Mouse (Mus musculus) heart, embryonic 13.5 days (tissue): ENCODE data around the gene Fancc. TPM values are rescaled to one million over a fixed set of nuclear protein-coding genes. Genes with fewer than 3 reads are reported as not detected.
A peak's percentile ranks its signal among the peaks of the same experiment; 100 is the strongest.

Source experiments
- ATAC-seq: fragments of 200-750 bp; cut with Nextera tagmentation; 2 replicates; pipeline ENCODE4 v1.8.0; 2017; ENCODE audit warnings: moderate TSS enrichment; ENCODE audit not compliant: insufficient number of reproducible peaks, low FRiP score, low TSS enrichment; ENCODE audit errors: extremely low read depth
- H3K27ac ChIP-seq: fragments of 300-500 bp; sonication (generic); replicated peaks from 2 replicates; pipeline ENCODE4 v1.5.1; 2015; ENCODE audit warnings: moderate library complexity, mild to moderate bottlenecking, inconsistent platforms
- H3K27me3 ChIP-seq: fragments of 300-500 bp; sonication (generic); replicated peaks from 2 replicates; pipeline ENCODE4 v1.6.1; 2015; ENCODE audit warnings: mild to moderate bottlenecking, inconsistent platforms
- H3K36me3 ChIP-seq: fragments of 300-500 bp; sonication (generic); 2 replicates; pipeline ENCODE4 v1.6.1; 2015; ENCODE audit warnings: mild to moderate bottlenecking, inconsistent platforms
- H3K4me1 ChIP-seq: fragments of 300-500 bp; sonication (generic); 2 replicates; pipeline ENCODE4 v1.6.1; 2015; ENCODE audit warnings: inconsistent platforms
- H3K4me2 ChIP-seq: fragments of 300-500 bp; sonication (generic); 2 replicates; pipeline ENCODE4 v1.6.1; 2015; ENCODE audit warnings: inconsistent platforms, mild to moderate bottlenecking, moderate library complexity
- H3K4me3 ChIP-seq: fragments of 300-500 bp; sonication (generic); 2 replicates; pipeline ENCODE4 v1.5.1; 2015; ENCODE audit warnings: moderate library complexity, mild to moderate bottlenecking, inconsistent platforms
- H3K9ac ChIP-seq: fragments of 300-500 bp; sonication (generic); 2 replicates; pipeline ENCODE4 v1.6.1; 2015; ENCODE audit warnings: inconsistent platforms, mild to moderate bottlenecking, moderate library complexity
- H3K9me3 ChIP-seq: fragments of 300-500 bp; sonication (generic); 2 replicates; pipeline ENCODE4 v1.6.1; 2016; ENCODE audit warnings: inconsistent platforms
- WGBS: fragments of 180-500 bp; shearing (Covaris S2); methylation state at CpG from one replicate; pipeline ENCODE4 v1.1.7; 2015; ENCODE audit warnings: mixed read lengths; 5-methylcytosine and 5-hydroxymethylcytosine counted together
- polyA plus RNA-seq: library from polyadenylated mRNA; unstranded; fragments of >200 nt; fragmentation: Nextera tagmentation; extraction: Ambion mirVana; gene quantifications from 2 replicates; pipeline ENCODE4 v1.2.1, GENCODE M21; 2015

Fancc gene
- polyA plus RNA-seq, 1 experiment from 2014 or later, result 14.0 TPM

DNA sequence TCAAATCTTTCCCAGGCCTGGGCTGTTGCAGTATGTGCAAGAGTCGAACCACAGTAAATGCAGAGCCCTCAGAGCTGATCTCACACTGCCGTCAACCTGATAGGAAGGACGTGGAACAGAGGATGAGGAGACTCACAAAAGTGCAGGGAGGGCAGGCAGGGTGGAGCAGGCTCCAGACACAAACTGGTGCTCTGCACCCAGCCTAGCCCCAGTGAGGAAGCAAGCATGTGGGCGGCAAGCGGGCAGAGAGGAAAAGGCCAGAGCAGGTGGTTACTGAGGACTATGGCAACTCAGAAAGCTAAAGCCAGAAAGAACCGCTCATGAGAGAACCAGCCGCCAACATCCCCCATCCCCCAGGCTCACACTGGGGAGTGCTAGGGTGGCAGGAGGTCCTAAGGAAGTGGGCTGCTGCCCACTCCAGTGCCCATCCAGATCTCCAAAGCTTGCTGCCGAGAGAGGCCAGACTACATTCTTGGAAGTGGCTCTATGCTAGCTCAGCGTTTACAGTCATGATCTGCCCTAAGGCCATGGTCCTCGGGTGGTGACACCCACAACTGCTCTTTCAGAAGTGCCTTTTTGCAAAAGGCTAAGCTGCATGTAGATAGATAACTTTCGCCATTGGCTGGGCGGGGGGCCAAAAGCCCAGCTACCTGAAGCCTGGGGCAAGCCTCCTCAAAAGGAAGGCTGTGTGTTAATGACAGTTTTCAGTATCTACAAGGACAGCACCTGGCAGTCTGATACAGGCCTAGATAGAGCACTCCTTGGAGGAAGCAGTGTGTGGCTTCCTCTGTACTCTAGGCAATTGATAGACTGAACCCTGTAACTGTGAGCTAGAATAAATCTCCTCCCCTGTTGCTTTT is 183.1 kb downstream of the Fancc start:
- Histone ChIP-seq H3K9ac (peak overlapping the region; percentile 56), H3K4me1 (peaks cover 41% of the 10 kb centered on the region), H3K4me2 (no peak overlapping the region), H3K27me3 (no peaks in the 10 kb centered on the region), H3K27ac (peak overlapping the region; percentile 53; the same call in 1 of the 2 replicates), H3K9me3 (no peaks in the 10 kb centered on the region), H3K4me3 (no peak overlapping the region), H3K36me3 (peaks cover 35% of the 10 kb centered on the region)
- ATAC-seq, result no peak
- 67% methylated on average over 12 of the region's 12 CpGs for WGBS

DNA sequence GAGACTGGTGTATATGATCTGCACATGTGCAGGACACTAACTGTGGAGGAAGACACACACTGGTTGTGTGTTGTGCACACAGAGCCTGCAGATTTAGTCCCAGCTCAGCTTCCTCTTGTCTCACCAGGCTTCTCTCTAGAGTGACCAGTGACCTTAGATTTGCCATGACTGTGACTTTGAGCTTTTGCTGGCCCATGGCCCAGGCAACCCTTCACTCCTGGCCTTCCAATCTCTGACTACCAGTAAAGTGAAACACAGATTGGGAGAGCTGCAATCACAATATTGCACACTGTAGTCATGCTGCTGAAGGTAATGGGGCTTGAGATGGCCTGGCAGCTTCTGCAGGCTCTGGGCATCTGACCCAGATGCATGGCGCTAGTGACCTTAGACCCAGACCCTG is 183.8 kb downstream of the Fancc start:
- WGBS, result 91% methylated on average over 1 of the region's 1 CpGs
- Histone ChIP-seq H3K4me1 (peaks cover 48% of the 10 kb centered on the region), H3K9me3 (no peaks in the 10 kb centered on the region), H3K4me2 (no peak overlapping the region), H3K9ac (peak overlapping the region; percentile 40; the same call in 1 of the 2 replicates), H3K27ac (peak overlapping the region; percentile 53), H3K36me3 (peaks cover 39% of the 10 kb centered on the region), H3K4me3 (no peak overlapping the region), H3K27me3 (no peaks in the 10 kb centered on the region)
- ATAC-seq, result no peak

DNA sequence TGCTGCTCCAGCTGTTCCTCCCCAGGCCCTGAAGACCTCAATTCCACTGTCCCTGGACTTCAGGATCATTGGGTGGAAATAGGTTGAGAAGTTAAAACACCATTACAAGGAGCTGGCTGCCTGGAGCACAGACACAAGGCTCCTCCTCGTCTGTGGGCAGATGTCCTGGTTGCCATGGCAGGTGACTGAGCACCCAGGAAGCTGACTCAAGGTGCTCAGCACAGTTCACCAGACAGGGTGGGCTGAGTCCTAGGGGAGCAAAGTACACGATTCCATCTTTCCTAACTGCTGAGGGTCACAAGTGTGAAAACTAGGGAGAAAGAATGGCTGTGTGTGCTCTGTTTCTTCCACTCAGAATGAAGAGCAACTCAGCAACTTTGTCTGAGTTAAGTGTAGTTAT is 185.9 kb downstream of the Fancc start:
- Histone ChIP-seq H3K4me3 (no peak overlapping the region), H3K36me3 (peaks cover 44% of the 10 kb centered on the region), H3K4me2 (no peak overlapping the region), H3K9me3 (no peaks in the 10 kb centered on the region), H3K27ac (no peak overlapping the region), H3K9ac (no peak overlapping the region), H3K4me1 (peaks cover 42% of the 10 kb centered on the region), H3K27me3 (no peaks in the 10 kb centered on the region)
- 63% methylated on average over 2 of the region's 2 CpGs for WGBS
- no peak for ATAC-seq

DNA sequence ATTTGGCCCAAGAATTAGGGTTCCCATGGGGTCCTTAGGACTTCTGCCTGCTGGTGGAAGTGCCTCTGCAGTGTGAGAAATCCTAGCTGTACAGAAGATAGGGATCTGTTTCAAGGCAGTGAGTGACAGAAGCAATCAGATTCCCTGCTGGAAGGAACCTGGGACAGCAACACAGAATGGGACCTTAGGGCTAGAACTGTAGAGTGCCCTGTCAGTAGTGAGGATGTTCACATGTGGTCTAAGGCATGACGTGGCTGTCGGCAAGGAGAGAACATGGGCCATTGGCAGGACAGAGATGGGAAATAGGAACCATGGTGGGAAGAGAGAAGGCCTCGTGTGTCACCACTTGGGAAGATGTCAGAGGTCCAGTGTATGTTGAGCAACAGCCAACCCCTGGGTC is 187.5 kb downstream of the Fancc start:
- ATAC-seq, result no peak
- Histone ChIP-seq H3K4me3 (no peak overlapping the region), H3K36me3 (peaks cover 60% of the 10 kb centered on the region), H3K27me3 (no peaks in the 10 kb centered on the region), H3K4me2 (no peak overlapping the region), H3K9me3 (no peaks in the 10 kb centered on the region), H3K9ac (no peak overlapping the region), H3K4me1 (peaks cover 40% of the 10 kb centered on the region), H3K27ac (peak overlapping the region; percentile 40; the same call in 1 of the 2 replicates)
- 51% methylated on average over 3 of the region's 3 CpGs for WGBS

DNA sequence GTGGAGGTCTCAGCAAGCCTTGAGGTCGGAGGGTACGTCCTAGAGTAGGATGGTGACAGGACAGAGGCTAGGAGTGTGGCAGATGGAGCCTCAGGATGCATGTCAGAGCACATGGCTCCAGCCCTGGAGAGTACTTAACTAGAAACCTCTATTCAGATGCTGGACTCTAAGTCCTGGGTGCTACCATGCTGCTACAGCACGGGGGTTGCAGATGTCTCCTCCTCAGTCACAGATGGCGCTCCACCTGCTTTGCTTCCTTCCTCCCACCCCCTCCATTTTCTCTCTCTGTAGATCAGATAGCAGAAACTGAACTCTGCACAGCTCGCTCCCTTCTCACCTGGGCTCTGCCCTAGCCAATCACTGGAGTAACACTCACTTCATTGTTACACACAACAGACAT is 190.3 kb downstream of the Fancc start:
- Histone ChIP-seq H3K4me2 (no peak overlapping the region), H3K27me3 (no peaks in the 10 kb centered on the region), H3K4me3 (no peak overlapping the region), H3K9me3 (no peaks in the 10 kb centered on the region), H3K4me1 (peaks cover 23% of the 10 kb centered on the region), H3K36me3 (peaks cover 80% of the 10 kb centered on the region), H3K27ac (no peak overlapping the region), H3K9ac (no peak overlapping the region)
- ATAC-seq, result no peak
- 83% methylated on average over 5 of the region's 5 CpGs for WGBS

DNA sequence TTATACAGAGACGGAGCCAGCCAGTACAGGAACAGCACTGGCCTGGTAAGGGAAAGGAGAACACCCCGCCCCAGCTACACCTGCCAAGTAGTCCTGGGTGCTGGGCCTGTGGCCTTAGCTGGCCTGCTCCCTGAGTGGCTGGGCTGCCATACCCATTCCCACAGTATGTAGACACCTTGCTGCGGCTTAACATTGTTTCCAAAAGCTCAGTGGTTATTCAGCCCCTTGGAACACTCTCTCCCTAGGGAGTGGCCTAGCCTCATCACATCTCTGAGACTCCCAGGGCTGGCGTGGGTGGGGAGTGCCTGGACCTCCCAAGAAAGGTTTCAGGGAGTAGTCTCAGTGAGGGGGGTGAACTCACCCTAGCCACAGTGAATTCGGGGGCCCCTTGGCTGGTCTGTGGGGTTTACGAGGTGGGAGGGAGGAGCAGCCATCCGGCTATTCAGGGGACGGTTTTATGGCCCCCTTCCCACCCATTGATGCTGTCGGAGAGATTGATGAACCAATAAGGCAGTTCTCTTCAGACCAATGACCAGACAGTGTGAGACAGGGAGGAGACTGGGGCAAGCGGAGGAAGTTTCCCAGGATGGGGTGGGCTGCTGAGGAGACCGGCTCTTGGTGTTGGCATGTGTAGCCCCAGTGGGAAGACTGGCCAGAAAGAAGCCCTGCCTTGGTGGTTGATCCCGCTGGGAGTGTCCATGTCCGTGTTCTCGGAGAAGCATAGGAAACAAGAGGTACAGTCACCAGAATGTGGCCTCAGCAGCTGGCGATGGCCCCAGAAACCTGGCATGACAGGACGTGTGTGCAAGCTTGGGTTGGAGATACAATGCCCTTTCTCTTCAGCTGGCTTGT is 191.7 kb downstream of the Fancc start:
- Histone ChIP-seq H3K4me1 (peaks cover 23% of the 10 kb centered on the region), H3K4me2 (no peak overlapping the region), H3K27me3 (no peaks in the 10 kb centered on the region), H3K9me3 (no peaks in the 10 kb centered on the region), H3K27ac (0 out of 2 replicates have a peak overlapping the region, but pooled peaks have one; percentile 4), H3K9ac (no peak overlapping the region), H3K36me3 (peaks cover 81% of the 10 kb centered on the region), H3K4me3 (no peak overlapping the region)
- ATAC-seq, result no peak
- 79% methylated on average over 16 of the region's 16 CpGs for WGBS

DNA sequence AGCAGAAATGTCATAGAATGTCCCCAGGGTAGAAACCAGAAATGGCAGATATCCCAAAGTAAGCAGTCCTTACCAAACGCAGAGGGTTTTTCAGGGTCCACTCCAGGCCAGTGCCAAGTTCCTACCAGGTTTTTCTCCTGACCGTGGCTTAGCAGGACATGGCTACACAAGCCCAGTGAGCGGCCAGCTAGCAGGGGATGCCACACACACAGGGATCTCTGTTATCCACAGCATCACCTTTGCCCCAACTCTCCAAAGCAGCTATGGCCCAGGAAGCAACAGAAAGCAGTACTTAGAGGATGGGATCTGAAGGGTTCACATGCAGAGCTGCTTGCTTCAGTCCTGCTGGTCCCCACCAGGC is 192.3 kb downstream of the Fancc start:
- Histone ChIP-seq H3K4me3 (no peak overlapping the region), H3K27ac (no peak overlapping the region), H3K27me3 (no peaks in the 10 kb centered on the region), H3K4me2 (no peak overlapping the region), H3K9ac (no peak overlapping the region), H3K36me3 (peaks cover 83% of the 10 kb centered on the region), H3K4me1 (peaks cover 23% of the 10 kb centered on the region), H3K9me3 (no peaks in the 10 kb centered on the region)
- no peak for ATAC-seq
- WGBS, result 75% methylated on average over 3 of the region's 3 CpGs

DNA sequence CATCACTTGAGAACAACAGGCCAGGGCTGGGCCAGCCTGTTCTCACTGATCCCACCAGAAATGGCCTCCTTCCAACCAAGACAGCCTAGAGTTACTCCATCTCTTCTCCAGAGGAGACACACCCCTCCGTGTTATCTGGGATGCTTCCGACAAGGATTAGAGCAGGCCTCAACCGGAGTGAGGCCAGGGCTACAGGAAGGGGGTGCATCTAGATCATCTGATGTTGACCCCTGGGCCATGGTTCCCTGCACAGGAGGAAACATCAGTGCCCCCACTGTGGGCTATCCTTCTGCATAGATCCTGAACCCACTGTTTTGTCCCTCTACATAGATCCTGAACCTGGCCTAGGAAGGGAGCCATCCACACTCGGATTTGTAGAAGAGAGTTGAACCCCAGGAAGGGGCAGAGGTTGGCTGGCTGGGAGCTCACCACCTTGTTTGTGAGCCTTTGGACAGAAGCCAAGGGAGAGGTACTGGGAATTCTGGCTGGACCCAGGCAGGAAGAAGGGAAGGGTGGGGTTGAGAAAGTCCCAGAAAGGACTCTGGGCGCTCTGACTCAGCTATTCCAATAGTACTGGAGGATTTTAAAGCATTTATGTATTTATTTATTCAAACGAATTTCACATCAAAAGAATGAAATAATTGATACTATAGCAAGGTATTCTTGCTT is 192.8 kb downstream of the Fancc start:
- Histone ChIP-seq H3K36me3 (peaks cover 87% of the 10 kb centered on the region), H3K4me1 (peaks cover 19% of the 10 kb centered on the region)

DNA sequence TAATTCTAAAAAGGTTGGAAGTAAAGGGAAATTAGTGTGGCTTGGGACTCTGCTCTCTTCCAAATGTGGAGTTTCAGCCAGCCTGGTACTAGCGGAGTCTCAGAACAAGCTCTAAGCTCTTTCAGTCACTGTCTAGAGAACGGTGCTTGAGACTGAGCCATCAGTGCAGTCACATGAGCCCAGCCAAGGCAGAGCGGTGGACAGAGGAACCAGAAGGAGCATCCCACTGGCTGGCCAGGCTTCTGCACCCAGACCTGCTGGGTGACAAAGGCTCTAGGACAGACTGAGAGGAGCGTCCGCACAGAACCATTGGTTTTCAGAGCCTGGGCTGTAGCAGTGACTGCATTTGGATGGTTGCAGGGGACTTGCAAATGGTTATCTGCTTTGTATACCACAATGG is 194.7 kb downstream of the Fancc start:
- ATAC-seq, result no peak
- no peak overlapping the region for H3K27ac ChIP-seq
- no peak overlapping the region for H3K4me3 ChIP-seq
- no peaks in the 10 kb centered on the region for H3K9me3 ChIP-seq
- H3K9ac ChIP-seq, result no peak overlapping the region
- H3K36me3 ChIP-seq, result peaks cover 98% of the 10 kb centered on the region
- H3K4me2 ChIP-seq, result no peak overlapping the region
- no peaks in the 10 kb centered on the region for H3K27me3 ChIP-seq
- H3K4me1 ChIP-seq, result peaks cover 7% of the 10 kb centered on the region; the same call in 1 of the 2 replicates
- 92% methylated on average over 5 of the region's 5 CpGs for WGBS

More for the DNA sequence above, 192.8 kb downstream of the Fancc start:
- Histone ChIP-seq H3K4me2 (no peak overlapping the region), H3K9me3 (no peaks in the 10 kb centered on the region), H3K4me3 (no peak overlapping the region), H3K27ac (peak overlapping the region; percentile 28; the same call in 1 of the 2 replicates), H3K9ac (no peak overlapping the region), H3K27me3 (no peaks in the 10 kb centered on the region)
- WGBS, result 51% methylated on average over 6 of the region's 6 CpGs
- no peak for ATAC-seq

DNA sequence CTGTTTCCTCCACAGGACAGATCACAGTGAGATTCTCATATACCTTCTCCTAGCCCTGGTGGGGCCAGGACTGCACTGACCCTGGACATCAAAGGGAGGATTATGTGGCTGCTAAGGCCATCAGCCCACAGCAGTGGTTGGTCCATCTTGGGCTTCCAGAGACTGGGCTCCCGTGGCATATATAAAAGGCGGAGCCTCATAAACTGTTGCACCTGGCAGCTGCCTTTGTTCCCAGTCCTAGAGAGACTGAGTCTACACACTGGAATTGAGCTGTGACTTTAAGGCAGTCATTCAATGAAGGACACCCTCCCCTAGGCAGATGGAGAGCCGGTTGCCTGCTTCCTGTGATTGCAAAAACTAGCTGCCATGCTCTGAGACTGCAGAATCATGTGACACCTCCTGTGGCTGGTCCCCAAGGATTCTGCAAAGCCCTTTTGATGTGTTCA is 195.3 kb downstream of the Fancc start:
- H3K36me3 ChIP-seq, result peaks cover 98% of the 10 kb centered on the region
- no peaks in the 10 kb centered on the region for H3K9me3 ChIP-seq
- no peak overlapping the region for H3K4me2 ChIP-seq
- no peak for ATAC-seq
- 66% methylated on average over 3 of the region's 3 CpGs for WGBS
- H3K4me3 ChIP-seq, result no peak overlapping the region
- H3K4me1 ChIP-seq, result peaks cover 7% of the 10 kb centered on the region; the same call in 1 of the 2 replicates
- H3K9ac ChIP-seq, result no peak overlapping the region
- no peak overlapping the region for H3K27ac ChIP-seq
- H3K27me3 ChIP-seq, result no peaks in the 10 kb centered on the region

DNA sequence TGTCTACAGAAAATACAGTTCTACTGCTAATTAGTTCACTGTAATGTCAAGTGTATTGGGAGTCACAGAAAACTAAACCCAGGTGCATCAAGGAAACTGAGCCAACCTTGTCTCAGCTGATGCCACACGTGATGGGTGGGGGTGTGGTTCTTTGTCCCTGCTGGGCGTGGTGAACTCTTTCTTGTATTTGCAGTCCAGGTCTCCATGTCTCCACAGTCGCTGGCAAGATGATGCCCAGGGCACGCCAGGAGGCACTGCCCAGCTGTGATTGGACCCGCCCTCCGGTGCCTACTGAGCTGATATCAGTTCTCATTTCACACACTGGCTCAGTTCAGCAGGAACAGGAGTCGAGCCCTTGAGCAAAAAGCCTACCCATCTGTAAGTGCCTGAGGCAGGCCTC is 196.1 kb downstream of the Fancc start:
- Histone ChIP-seq H3K4me1 (peaks cover 7% of the 10 kb centered on the region; the same call in 1 of the 2 replicates), H3K9ac (no peak overlapping the region), H3K27me3 (no peaks in the 10 kb centered on the region), H3K4me2 (no peak overlapping the region), H3K27ac (no peak overlapping the region), H3K9me3 (no peaks in the 10 kb centered on the region), H3K4me3 (no peak overlapping the region), H3K36me3 (peaks cover 99% of the 10 kb centered on the region)
- no peak for ATAC-seq
- WGBS, result 78% methylated on average over 7 of the region's 7 CpGs
